Mouse (Mus musculus) testis, adult 2 months (tissue): ENCODE data around the gene Vwa3b.

Experiments
- CTCF ChIP-seq: fragments of 200-500 bp; IDR thresholded peaks from 2 replicates; pipeline ENCODE4 v1.5.1; 2012; ENCODE audit warnings: low read depth, mild to moderate bottlenecking, inconsistent platforms, low read length, moderate library complexity; ENCODE audit not compliant: control insufficient read depth, insufficient read depth, insufficient replicate concordance
- POLR2A ChIP-seq: fragments of 200-500 bp; IDR thresholded peaks from 2 replicates; pipeline ENCODE4 v1.6.1; 2012; ENCODE audit warnings: low read depth, mild to moderate bottlenecking, inconsistent platforms, low read length, moderate library complexity; ENCODE audit not compliant: control insufficient read depth

GRCm38 (mm10) chr1:37214144-37214543 is 187.7 kb downstream of the Vwa3b start, which contains the start of gene Cnga3:
- TF ChIP-seq CTCF: no peak
- TF ChIP-seq POLR2A: no peak
